Mouse (Mus musculus): ENCODE measurements around the gene Serpinb11. TPM values are rescaled to one million over a fixed set of nuclear protein-coding genes. Genes with fewer than 3 reads are reported as not detected.

Serpinb11 gene
- total and polyA plus RNA-seq, 2 experiments from 2014 or later, result not detected

DNA sequence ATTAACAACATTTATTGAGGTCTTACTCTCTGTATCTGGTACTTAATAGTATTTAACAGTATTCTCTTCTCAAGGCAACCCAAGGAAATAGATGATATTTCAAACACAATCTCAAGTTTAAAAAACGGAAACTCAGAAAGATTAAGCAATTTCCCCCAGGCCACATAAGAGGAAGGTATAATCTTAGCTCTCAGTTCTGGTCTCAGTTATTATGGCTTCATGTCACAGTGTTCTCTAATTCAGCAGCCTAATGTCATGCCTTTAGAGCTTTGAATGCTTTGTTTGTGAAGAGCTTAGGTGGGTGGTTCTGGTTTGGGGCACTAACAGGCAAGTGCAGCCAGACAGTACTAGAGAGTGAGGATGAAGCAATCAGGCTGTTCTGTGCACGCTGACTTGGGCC is 28.8 kb downstream of the Serpinb11 start:
- H3K4me1 ChIP-seq (ENCODE audit: insufficient read depth, low read length), result no peaks in the 10 kb centered on the region
- no peak for ATAC-seq (ENCODE audit: low FRiP score)
- WGBS, result 83% methylated on average over 2 of the region's 2 CpGs
- no peaks in the 10 kb centered on the region for H3K9me3 ChIP-seq (ENCODE audit: low read length)
- no peak for TF ChIP-seq CTCF (IDR thresholded peaks at IDR 0.05)
- no peaks in the 10 kb centered on the region for H3K36me3 ChIP-seq (ENCODE audit: insufficient read depth, low read length)
- H3K4me2 ChIP-seq (ENCODE audit: low read depth, low read length, poor library complexity, severe bottlenecking), result no peak overlapping the region
- H3K27ac ChIP-seq (ENCODE audit: low read depth, low read length), result no peak overlapping the region
- H3K4me3 ChIP-seq (ENCODE audit: low read depth, low read length), result no peak overlapping the region
- no peaks in the 10 kb centered on the region for H3K27me3 ChIP-seq (ENCODE audit: insufficient read depth, low read length)
- no peak for DNase-seq (ENCODE audit: low spot score)
- H3K9ac ChIP-seq (replicated peaks; ENCODE audit: low read length, poor library complexity, severe bottlenecking), result no peak overlapping the region

DNA sequence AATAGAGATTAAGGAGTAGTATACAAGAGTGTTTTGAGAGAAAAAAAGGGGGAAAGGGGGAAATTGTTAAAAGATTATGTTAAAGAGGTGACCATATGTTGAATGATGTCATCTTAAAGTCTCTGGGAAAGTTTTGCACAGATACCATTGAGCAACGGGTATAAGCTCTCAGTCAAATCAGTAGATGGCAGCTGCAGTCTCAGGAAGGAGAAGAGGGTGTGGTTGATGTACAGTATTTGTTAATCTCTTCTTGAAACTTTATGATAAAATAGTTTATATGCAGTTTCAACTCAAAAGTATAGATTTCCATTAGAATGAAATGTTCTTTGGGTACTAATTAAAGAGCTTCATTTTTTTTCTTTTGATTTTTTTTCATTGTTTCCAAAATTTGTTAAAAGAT is 36.5 kb downstream of the Serpinb11 start:
- no peak for TF ChIP-seq CTCF (IDR thresholded peaks at IDR 0.05)
- Histone ChIP-seq H3K36me3 (ENCODE audit: insufficient read depth, low read length) (no peaks in the 10 kb centered on the region), H3K9me3 (ENCODE audit: low read length) (no peaks in the 10 kb centered on the region), H3K27ac (ENCODE audit: low read depth, low read length) (no peak overlapping the region), H3K9ac (replicated peaks; ENCODE audit: low read length, poor library complexity, severe bottlenecking) (no peak overlapping the region), H3K4me2 (ENCODE audit: low read depth, low read length, poor library complexity, severe bottlenecking) (no peak overlapping the region), H3K4me1 (ENCODE audit: insufficient read depth, low read length) (no peaks in the 10 kb centered on the region), H3K4me3 (ENCODE audit: low read depth, low read length) (no peak overlapping the region), H3K27me3 (ENCODE audit: insufficient read depth, low read length) (no peaks in the 10 kb centered on the region)
- 68% methylated on average over 1 of the region's 1 CpGs for WGBS
- no peak for DNase-seq (ENCODE audit: low spot score)
- ATAC-seq (ENCODE audit: low FRiP score), result no peak

DNA sequence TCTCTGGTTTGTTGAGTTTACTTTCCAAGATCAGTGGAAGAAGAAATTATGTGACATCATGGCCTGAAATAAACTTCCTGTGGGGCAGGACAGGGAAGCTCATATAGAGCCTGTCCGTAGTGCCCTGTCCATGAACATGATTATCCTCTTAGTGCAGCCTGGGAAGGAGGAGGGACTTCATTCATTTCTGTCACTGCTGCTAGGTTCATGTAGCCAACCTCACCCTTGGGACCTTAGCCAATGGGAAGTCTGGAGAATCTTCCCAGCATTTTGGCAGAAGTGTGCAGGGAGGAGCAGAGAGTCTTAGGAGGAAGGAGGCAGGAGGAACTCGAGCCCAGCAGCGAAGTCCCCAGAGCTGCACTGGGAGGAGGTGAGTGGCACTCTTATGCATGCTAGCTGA is 38.4 kb downstream of the Serpinb11 start, which contains the start of gene Serpinb7:
Gene Serpinb7 (plus strand): TSS at position 301 of the 400 bp plus-strand sequence.
- Histone ChIP-seq H3K27me3 (ENCODE audit: insufficient read depth, low read length) (no peaks in the 10 kb centered on the region), H3K9ac (replicated peaks; ENCODE audit: low read length, poor library complexity, severe bottlenecking) (no peak within 1 kb of the TSS), H3K4me1 (ENCODE audit: insufficient read depth, low read length) (no peaks in the 10 kb centered on the region), H3K9me3 (ENCODE audit: low read length) (no peaks in the 10 kb centered on the region), H3K4me2 (ENCODE audit: low read depth, low read length, poor library complexity, severe bottlenecking) (no peak within 1 kb of the TSS), H3K4me3 (ENCODE audit: low read depth, low read length) (no peak within 1 kb of the TSS), H3K36me3 (ENCODE audit: insufficient read depth, low read length) (no peaks in the 10 kb centered on the region), H3K27ac (ENCODE audit: low read depth, low read length) (no peak within 1 kb of the TSS)
- WGBS, result 89% methylated on average over 3 of the region's 3 CpGs
- no peak for TF ChIP-seq CTCF (IDR thresholded peaks at IDR 0.05)
- ATAC-seq (ENCODE audit: low FRiP score) (no peak), DNase-seq (ENCODE audit: low spot score) (no peak)

DNA sequence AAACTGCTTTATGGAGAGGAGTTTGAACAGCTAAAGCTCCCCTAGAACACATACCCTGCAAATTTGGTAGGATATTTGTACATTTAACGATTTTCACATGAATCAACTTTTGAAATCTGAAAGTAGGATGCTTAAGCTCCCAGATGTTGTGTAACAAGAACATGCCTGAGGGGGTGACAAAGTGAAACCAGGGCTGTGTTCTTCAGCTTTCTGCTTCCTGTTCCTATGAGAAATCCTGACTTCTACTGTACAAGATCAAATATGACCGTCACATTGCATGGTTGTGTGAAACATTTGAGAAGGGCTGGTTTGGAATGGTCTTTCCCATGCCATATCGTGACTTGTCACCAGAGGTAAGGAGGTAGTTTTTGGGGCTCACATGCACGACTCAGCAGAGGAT is 41.1 kb downstream of the Serpinb11 start:
- H3K4me1 ChIP-seq (ENCODE audit: insufficient read depth, low read length), result no peaks in the 10 kb centered on the region
- no peak for TF ChIP-seq CTCF (IDR thresholded peaks at IDR 0.05)
- 85% methylated on average over 4 of the region's 4 CpGs for WGBS
- DNase-seq (ENCODE audit: low spot score), result no peak
- no peak overlapping the region for H3K4me2 ChIP-seq (ENCODE audit: low read depth, low read length, poor library complexity, severe bottlenecking)
- H3K27me3 ChIP-seq (ENCODE audit: insufficient read depth, low read length), result no peaks in the 10 kb centered on the region
- H3K9me3 ChIP-seq (ENCODE audit: low read length), result no peaks in the 10 kb centered on the region
- no peak overlapping the region for H3K9ac ChIP-seq (replicated peaks; ENCODE audit: low read length, poor library complexity, severe bottlenecking)
- no peak overlapping the region for H3K4me3 ChIP-seq (ENCODE audit: low read depth, low read length)
- no peak for ATAC-seq (ENCODE audit: low FRiP score)
- H3K36me3 ChIP-seq (ENCODE audit: insufficient read depth, low read length), result no peaks in the 10 kb centered on the region
- no peak overlapping the region for H3K27ac ChIP-seq (ENCODE audit: low read depth, low read length)

DNA sequence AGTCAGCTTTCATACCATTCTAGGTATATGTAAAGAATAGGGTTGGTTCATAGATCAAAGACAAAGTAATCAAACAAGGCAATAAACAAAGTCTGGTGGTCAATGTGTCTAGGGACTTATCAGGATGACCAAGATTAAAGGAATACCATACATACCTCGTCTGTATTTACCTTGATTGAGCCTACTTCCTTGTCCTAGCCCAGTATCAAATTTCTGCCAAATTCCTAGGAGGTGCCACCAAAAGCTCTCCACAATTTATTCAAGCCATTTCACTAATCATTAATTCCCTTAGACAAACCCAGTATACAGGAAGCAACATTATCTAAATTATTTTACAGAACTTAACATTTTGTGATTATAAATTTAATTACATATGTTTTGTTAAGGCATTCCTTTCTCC is 53.7 kb downstream of the Serpinb11 start:
- H3K9me3 ChIP-seq (ENCODE audit: low read length), result no peaks in the 10 kb centered on the region
- DNase-seq (ENCODE audit: low spot score) (no peak), ATAC-seq (ENCODE audit: low FRiP score) (no peak)
- no peaks in the 10 kb centered on the region for H3K4me1 ChIP-seq (ENCODE audit: insufficient read depth, low read length)
- no peaks in the 10 kb centered on the region for H3K36me3 ChIP-seq (ENCODE audit: insufficient read depth, low read length)
- no peak for TF ChIP-seq CTCF (IDR thresholded peaks at IDR 0.05)
- no peaks in the 10 kb centered on the region for H3K27me3 ChIP-seq (ENCODE audit: insufficient read depth, low read length)
- H3K9ac ChIP-seq (replicated peaks; ENCODE audit: low read length, poor library complexity, severe bottlenecking), result no peak overlapping the region
- WGBS, result 51% methylated on average over 1 of the region's 1 CpGs
- no peak overlapping the region for H3K27ac ChIP-seq (ENCODE audit: low read depth, low read length)
- no peak overlapping the region for H3K4me3 ChIP-seq (ENCODE audit: low read depth, low read length)
- H3K4me2 ChIP-seq (ENCODE audit: low read depth, low read length, poor library complexity, severe bottlenecking), result no peak overlapping the region

DNA sequence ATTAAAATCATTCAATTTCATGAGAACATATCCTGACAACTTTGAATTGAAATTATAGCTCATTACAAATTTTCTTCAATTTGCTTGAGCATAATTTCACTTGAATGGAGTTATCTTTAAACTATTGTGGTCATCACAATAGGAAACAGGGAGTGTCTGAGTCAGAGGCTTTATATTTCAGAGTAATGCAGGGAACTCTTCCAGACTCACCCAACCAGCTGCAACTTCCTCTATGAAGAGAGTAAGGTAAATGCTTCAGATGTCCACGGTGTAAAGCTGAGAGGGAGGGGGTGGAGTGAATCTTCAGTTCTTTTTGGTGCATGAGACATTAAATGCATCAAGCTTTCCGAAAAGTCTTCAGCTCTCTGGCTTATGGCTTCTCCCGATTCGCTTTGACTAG is 61.5 kb downstream of the Serpinb11 start:
- no peaks in the 10 kb centered on the region for H3K27me3 ChIP-seq (ENCODE audit: insufficient read depth, low read length)
- H3K4me2 ChIP-seq (ENCODE audit: low read depth, low read length, poor library complexity, severe bottlenecking), result no peak overlapping the region
- no peak overlapping the region for H3K4me3 ChIP-seq (ENCODE audit: low read depth, low read length)
- no peak for DNase-seq (ENCODE audit: low spot score)
- ATAC-seq (ENCODE audit: low FRiP score), result no peak
- H3K4me1 ChIP-seq (ENCODE audit: insufficient read depth, low read length), result no peaks in the 10 kb centered on the region
- no peak for TF ChIP-seq CTCF (IDR thresholded peaks at IDR 0.05)
- H3K27ac ChIP-seq (ENCODE audit: low read depth, low read length), result no peak overlapping the region
- no peaks in the 10 kb centered on the region for H3K36me3 ChIP-seq (ENCODE audit: insufficient read depth, low read length)
- WGBS, result 82% methylated on average over 4 of the region's 4 CpGs
- no peaks in the 10 kb centered on the region for H3K9me3 ChIP-seq (ENCODE audit: low read length)
- H3K9ac ChIP-seq (replicated peaks; ENCODE audit: low read length, poor library complexity, severe bottlenecking), result no peak overlapping the region

Other genes starting within 250 kb of the Serpinb11 start
- not detected in 2 replicates for gene Serpinb3b, start 82.8 kb upstream of the Serpinb11 start, total RNA-seq (2014; rRNA removed)
- not detected in 2 replicates for gene Serpinb3b, start 82.8 kb upstream of the Serpinb11 start, polyA plus RNA-seq (2015; fragmentation: Nextera tagmentation; extraction: Ambion mirVana)
- gene Serpinb3c, start 82.8 kb upstream of the Serpinb11 start, total RNA-seq (2014; rRNA removed), result 0.11 TPM in 1 of 2 replicates, not detected in the other
- gene Serpinb3c, start 82.8 kb upstream of the Serpinb11 start, polyA plus RNA-seq (2015; fragmentation: Nextera tagmentation; extraction: Ambion mirVana), result not detected in 2 replicates
- gene Serpinb7, start 38.5 kb downstream of the Serpinb11 start, total RNA-seq (2014; rRNA removed), result not detected in 2 replicates
- gene Serpinb7, start 38.5 kb downstream of the Serpinb11 start, polyA plus RNA-seq (2015; fragmentation: Nextera tagmentation; extraction: Ambion mirVana), result not detected in 2 replicates
- gene Serpinb2, start 150.2 kb downstream of the Serpinb11 start, total RNA-seq (2014; rRNA removed), result 0.22 TPM in 1 of 2 replicates, not detected in the other
- gene Serpinb2, start 150.2 kb downstream of the Serpinb11 start, polyA plus RNA-seq (2015; fragmentation: Nextera tagmentation; extraction: Ambion mirVana), result 0.07 and 0.22 TPM in 2 replicates
- gene Serpinb8, start 228.8 kb downstream of the Serpinb11 start, total RNA-seq (2014; rRNA removed), result 0.33 and 0.52 TPM in 2 replicates
- 0.33 and 0.44 TPM in 2 replicates for gene Serpinb8, start 228.8 kb downstream of the Serpinb11 start, polyA plus RNA-seq (2015; fragmentation: Nextera tagmentation; extraction: Ambion mirVana)

All from midbrain, postnatal 0 days (tissue).